ENCODE assay signal across 36 mouse cellular contexts in the genomic region with DNA sequence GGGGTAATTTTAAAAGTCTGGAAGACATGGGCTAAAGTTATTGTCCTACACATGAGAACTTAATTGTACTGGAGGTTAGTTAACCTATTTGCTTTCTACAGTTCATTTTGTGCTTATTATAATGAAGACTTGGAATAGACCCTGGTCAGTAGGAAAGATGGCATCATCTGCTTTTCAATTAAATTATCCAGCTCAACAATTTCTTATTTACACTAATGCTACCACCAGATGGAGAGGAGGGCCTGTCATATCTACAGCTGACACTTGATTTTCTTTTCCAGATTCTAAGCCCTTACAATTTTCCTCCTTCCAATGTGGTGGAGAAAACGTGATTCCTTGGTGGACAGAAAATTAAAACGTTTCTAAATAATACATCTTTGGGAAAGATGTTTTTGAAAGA. TPM values are rescaled to one million over a fixed set of nuclear protein-coding genes. Genes with fewer than 3 reads are reported as not detected.
"Had no signal": no experiment of that assay in that cellular context is flagged by ENCODE, and none has a peak within 500 bp of the region (broad histone marks: within the 10 kb centered on the region; RNA-seq: fewer than 3 reads in every experiment).

No protein-coding gene starts in this region.

- H3K9me3 ChIP-seq: embryonic facial prominence, embryonic 10.5 days; embryonic facial prominence, embryonic 12.5 days; embryonic facial prominence, embryonic 13.5 days; embryonic facial prominence, embryonic 15.5 days; forebrain, embryonic 10.5 days; forebrain, embryonic 12.5 days; forebrain, embryonic 13.5 days; forebrain, embryonic 15.5 days had no signal

- H3K27me3 ChIP-seq: embryonic facial prominence, embryonic 12.5 days; embryonic facial prominence, embryonic 13.5 days; embryonic facial prominence, embryonic 15.5 days; forebrain, embryonic 12.5 days; forebrain, embryonic 13.5 days; forebrain, embryonic 15.5 days had no signal

- H3K36me3 ChIP-seq: embryonic facial prominence, embryonic 10.5 days; embryonic facial prominence, embryonic 12.5 days; embryonic facial prominence, embryonic 13.5 days; embryonic facial prominence, embryonic 15.5 days; forebrain, embryonic 10.5 days; forebrain, embryonic 12.5 days; forebrain, embryonic 15.5 days had no signal

- H3K4me2 ChIP-seq: embryonic facial prominence, embryonic 12.5 days; embryonic facial prominence, embryonic 13.5 days; embryonic facial prominence, embryonic 15.5 days; forebrain, embryonic 12.5 days; forebrain, embryonic 13.5 days; forebrain, embryonic 15.5 days had no signal

- ATAC-seq: forebrain, embryonic 13.5 days; forebrain, embryonic 14.5 days; forebrain, embryonic 15.5 days; forebrain, embryonic 16.5 days; forebrain, postnatal 0 days had no signal

- DNase-seq: cerebellum, adult 2 months; cerebellum, adult 8-10 months; cerebellum, adult 9-10 months; cerebellum, adult 9-11 months; cerebellum, postnatal 25 days; cerebellum, postnatal 36 days; embryo, embryonic 11 days; forebrain, postnatal 0 days; gastrocnemius, adult 2 months; gastrocnemius, postnatal 10 days; gastrocnemius, postnatal 14 days; gastrocnemius, postnatal 25 days; gastrocnemius, postnatal 36 days; heart, adult 11 months; heart, adult 18-20 months had no signal

- H3K4me3 ChIP-seq: embryonic facial prominence, embryonic 10.5 days; embryonic facial prominence, embryonic 12.5 days; embryonic facial prominence, embryonic 13.5 days; embryonic facial prominence, embryonic 15.5 days; erythroblast, embryonic 14.5 days; forebrain, embryonic 10.5 days; forebrain, embryonic 12.5 days; forebrain, embryonic 13.5 days; forebrain, embryonic 15.5 days; gastrocnemius, adult 2 months had no signal

- H3K4me1 ChIP-seq: embryonic facial prominence, embryonic 10.5 days; embryonic facial prominence, embryonic 12.5 days; embryonic facial prominence, embryonic 13.5 days; embryonic facial prominence, embryonic 15.5 days; forebrain, embryonic 12.5 days; forebrain, embryonic 15.5 days had no signal

- H3K9ac ChIP-seq: embryonic facial prominence, embryonic 12.5 days; embryonic facial prominence, embryonic 13.5 days; embryonic facial prominence, embryonic 15.5 days; forebrain, embryonic 12.5 days; forebrain, embryonic 13.5 days; forebrain, embryonic 15.5 days; forebrain, postnatal 0 days had no signal

- H3K27ac ChIP-seq: embryonic facial prominence, embryonic 10.5 days; embryonic facial prominence, embryonic 12.5 days; embryonic facial prominence, embryonic 13.5 days; embryonic facial prominence, embryonic 15.5 days; forebrain, embryonic 10.5 days; forebrain, embryonic 12.5 days; forebrain, embryonic 13.5 days; forebrain, embryonic 15.5 days; gastrocnemius, adult 2 months had no signal

RNA-seq across cellular contexts. Expression of a gene that starts 42.3 kb away (rescaled TPM):
- total RNA-seq: common myeloid progenitor, adult 5-6 weeks; forebrain, postnatal 0 days; gastrocnemius, adult 18-20 months; gastrocnemius, adult 2 months; gastrocnemius, adult 8-10 months; gastrocnemius, postnatal 10 days; gastrocnemius, postnatal 14 days; gastrocnemius, postnatal 25 days; gastrocnemius, postnatal 36 days; gastrocnemius, postnatal 4 days; granulocyte monocyte progenitor cell, adult 5-6 weeks; heart, adult 18-20 months had no signal
- polyA plus RNA-seq: cerebellum, adult 2 months; cortical plate, adult 2 months; embryonic facial prominence, embryonic 10.5 days; embryonic facial prominence, embryonic 11.5 days; embryonic facial prominence, embryonic 12.5 days; embryonic facial prominence, embryonic 13.5 days; embryonic facial prominence, embryonic 14.5 days; embryonic facial prominence, embryonic 15.5 days; erythroblast, embryonic 14.5 days; forebrain, embryonic 10.5 days; forebrain, embryonic 11.5 days; forebrain, embryonic 12.5 days; forebrain, embryonic 13.5 days; forebrain, embryonic 14.5 days; forebrain, embryonic 15.5 days; forebrain, embryonic 16.5 days; forebrain, postnatal 0 days; frontal cortex, adult 2 months had no signal
